Mouse (Mus musculus) thymus, postnatal 0 days (tissue): ENCODE measurements at regions not wholly inside any gene's neighbourhood (a gene's known extent, or its start where the extent isn't known, plus 50 kb on each side); places are given as distances from the start of the nearest gene placed in this dataset.
"Not testable (repeated sequence)": the region's sequence is repeated elsewhere in the genome, so short reads cannot be mapped to it uniquely, and the experiment has no call there.

Experiments
- DNase-seq: peaks from one replicate; pipeline ENCODE4 v3.0.0-alpha.2; 2015; ENCODE audit warnings: low spot score

DNA sequence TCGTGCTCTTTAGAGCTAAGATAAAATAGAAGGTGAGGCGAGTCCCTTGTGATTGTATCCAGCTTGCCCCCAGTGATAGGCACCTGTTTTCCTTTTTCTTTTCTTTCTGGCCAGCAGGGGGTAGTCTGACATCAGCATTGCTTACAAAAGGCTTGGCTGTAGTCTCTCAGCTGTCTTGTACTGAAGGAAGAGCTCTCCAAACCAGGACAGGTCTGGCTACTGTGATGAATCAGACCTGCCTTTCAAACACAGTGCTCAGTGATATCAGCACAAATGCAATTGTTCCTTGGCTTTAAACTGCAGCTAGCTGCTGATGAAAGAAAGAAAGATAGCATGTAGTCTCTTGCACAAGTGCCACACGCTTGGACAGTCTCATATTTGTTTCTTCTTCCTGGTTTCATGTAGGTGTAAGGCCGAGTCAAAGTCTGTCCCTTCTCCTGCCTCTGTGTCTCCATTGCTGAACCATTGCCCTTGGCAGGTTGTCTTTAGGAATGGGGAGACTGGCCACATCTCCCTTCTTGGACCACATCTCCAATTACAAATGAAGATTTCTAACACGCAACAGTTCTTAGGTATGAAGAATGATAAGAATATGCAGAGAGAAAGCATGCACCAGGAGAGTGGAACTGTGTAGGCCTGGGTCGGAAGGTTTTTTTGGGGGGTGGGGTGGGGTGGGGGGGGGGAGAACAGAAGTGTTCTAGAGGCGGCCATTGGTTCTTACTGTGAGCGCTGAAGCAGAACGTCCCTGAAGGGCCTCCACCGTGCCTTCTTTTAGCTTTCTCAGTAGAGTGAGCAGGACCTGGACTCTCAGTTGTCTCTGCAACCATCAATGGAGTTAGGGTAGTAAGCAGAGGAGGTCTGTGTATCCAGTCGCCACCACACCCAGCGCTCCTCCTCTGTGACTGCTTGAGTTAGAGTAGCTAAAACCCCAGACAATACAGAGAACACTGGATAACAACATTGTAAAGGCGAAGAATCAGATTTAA lies 200.9 kb downstream of the Faxc start:
- peak; percentile 2 for DNase-seq

DNA sequence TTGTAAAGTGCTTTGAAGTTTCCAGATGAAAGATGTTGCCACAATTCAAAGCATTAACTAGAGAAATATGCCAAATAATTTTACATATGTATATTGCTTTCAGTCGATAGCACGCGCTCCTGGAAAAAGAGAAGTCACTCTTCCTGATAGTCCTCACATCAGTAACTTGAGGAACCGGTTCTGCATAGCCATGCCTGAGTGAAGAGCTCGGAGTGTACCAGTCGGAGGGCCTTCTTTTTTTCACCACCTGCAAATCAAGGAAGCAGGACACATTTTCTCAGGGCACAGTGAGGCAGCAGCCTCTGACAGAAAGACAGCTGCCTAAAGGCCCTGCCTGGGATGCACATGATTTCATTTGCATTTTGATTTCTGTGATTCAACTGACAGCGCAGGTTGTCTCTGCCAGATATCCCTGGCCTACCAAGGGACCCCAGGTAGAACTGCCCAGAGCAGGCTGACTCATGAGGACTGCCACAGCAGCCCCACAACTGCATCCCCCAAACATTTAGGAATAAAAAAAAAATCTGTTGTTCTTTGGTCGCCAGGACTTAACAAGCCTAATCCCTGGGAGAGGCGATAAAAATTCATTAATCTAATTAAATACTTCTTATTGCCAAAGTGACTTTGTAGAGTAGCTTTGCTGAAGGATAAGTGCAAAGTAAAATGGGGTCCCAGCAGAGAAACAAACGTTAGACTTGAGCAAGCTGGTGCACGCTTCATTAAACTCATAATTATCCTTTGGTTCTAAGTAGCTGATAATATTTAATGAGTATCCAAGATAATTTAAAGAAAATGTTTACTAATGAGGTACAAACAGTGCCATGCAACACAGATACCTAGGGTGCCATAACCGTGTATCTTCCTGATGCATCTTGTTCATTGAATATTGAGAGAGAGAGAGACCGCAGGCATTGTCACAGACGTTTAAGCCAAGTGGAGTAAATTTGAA lies 202.7 kb downstream of the Faxc start:
- no peak for DNase-seq

GRCm38 (mm10) chr4:22140122-22140521 lies 209.0 kb downstream of the Faxc start:
- DNase-seq: no peak

DNA sequence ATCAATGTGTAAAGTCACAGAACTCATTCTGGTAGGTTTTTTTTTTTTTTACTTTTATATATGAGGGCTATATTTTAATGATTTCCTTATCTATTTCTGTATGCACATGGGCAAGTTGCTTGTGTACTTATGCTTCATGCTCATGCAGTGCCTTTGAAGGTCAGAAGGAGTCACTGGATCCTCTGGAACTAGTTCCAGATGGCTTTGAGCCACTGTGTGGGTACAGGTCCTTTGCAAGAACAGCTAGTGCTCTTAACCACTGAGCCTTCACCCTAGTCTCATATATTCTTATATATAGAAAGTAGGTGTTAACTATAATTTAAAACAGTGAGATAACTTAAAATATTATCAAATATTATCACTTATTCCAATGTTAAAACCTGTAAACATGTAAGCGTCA lies 212.4 kb downstream of the Faxc start:
- no peak for DNase-seq

- not testable (repeated sequence) for DNase-seq
Observed at GRCm38 (mm10) chr4:22144834-22145233, 212.5 kb upstream of the Fbxl4 start.

DNA sequence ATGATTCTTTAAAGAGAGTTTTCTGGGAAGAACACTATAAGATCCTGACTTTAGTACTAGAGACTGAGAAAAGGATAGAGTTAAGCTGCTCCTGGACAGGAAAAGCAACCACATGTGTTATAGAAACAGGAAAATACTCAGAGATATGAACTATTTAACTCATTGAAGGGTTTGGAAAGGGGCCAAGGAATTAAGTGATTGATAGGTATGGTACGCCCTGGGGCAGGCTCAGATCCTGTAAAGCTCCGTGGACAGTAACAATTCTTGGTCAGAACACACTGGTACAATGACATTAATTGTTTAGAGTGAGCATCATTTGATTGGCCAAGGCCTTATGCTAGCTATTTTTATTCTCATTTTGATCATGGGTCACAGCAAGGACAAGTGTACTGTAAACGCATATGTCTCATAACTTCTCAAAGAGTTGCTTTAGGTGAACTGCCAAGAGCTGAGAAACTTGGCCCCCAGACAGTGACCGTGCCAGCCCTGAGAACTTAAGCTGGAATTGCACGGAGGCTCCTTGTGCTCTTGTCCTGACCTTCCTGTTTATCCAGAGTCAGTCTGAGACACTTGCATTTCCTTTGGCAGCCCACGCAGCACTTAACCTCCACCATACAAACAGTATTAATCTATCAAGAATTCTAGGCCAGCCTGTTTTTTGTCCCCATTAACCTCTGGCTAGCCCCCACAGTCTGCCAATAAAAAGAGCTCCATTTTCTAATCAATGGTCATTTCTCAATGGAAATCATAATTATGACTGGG lies 210.5 kb upstream of the Fbxl4 start:
- no peak for DNase-seq

- DNase-seq: no peak
Observed at GRCm38 (mm10) chr4:22151899-22152493, 205.3 kb upstream of the Fbxl4 start.

GRCm38 (mm10) chr4:22152971-22153544 lies 204.3 kb upstream of the Fbxl4 start:
- no peak for DNase-seq

DNA sequence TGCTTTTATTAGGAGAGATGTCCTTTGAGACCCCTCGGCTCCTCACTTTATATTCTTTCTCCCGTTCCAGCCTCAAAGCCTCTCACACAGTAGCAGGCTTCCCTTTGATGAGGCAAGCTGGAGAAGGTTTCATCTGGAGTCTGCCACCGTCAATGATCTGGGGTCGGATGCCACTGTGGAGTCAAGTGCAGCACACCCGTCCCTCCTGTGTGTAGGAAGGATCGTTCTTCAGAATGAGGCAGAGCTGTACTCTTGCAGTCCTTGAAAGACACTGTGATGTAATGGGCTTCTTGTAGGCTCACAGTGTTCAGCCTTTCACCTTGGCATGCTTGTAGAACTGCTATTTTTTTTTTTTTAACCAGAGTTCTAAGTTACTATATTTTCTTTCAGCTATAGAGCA lies 203.7 kb upstream of the Fbxl4 start:
- DNase-seq: no peak

- DNase-seq: no peak
Observed at GRCm38 (mm10) chr4:22186422-22186821, 170.9 kb upstream of the Fbxl4 start.

- no peak for DNase-seq
Observed at GRCm38 (mm10) chr4:22188141-22189006, 169.0 kb upstream of the Fbxl4 start.

GRCm38 (mm10) chr4:22196501-22196900 lies 160.8 kb upstream of the Fbxl4 start:
- DNase-seq: no peak

- no peak for DNase-seq
Observed at GRCm38 (mm10) chr4:22208531-22208930, 148.8 kb upstream of the Fbxl4 start.

DNA sequence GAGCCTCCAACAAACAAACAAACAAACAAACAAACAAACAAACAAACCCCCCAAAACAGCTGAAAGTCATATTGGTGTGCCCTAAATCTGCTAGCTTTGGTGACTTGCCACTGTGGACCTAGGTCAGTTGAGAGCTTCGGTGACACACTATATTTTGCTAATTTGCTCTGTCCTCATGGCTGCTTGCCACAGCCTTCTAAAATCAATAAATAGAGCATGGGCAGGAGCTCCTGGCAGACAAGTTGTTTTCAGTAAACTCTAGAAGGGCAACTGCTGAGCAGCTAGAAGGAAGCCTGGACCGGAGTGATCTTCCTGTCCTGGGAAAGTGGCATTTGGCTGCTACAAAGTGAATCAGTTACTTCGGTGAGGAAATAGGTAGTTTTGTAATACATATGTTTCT lies 119.7 kb upstream of the Fbxl4 start:
- no peak for DNase-seq

- not testable (repeated sequence) for DNase-seq
Observed at GRCm38 (mm10) chr4:22250276-22250675, 107.1 kb upstream of the Fbxl4 start.

- no peak for DNase-seq
Observed at GRCm38 (mm10) chr4:22263903-22264302, 93.4 kb upstream of the Fbxl4 start.

DNA sequence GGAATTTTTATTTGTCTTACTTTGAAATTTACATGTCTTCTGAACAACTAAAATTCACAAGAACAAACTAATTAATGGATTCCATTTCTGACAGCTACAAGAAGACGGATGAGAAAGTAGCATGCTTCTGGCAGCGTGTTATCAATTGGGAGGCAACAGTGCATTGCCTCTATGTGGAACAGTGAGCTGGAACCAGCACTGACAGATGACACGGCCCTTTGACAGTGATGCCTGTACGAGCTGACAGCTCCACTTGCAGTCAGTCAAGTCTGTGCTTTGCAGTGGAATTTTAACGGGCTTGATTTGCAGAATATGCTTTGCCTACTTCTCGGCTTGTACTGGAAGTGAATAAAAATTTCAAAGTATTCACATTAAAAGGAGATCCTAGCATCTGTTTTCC lies 88.3 kb upstream of the Fbxl4 start:
- DNase-seq: no peak

DNA sequence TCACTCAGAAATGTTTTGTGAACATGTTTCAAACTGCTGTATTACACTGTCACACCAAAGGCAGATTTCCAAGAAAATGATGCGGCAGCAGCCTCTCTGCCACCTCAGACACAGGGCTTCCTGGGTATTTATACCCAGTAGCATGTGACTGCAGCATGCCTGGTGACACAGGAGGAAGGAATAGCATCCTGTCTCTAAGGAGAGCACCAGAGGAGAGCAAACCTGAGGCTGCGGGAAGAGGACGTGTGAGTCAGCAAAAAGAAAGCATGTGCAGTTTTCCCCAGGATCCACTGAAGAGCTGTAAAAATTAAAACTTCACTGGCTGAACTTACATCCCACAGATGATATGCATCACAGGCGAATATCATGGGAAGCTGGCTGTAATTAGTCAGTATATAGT lies 83.2 kb upstream of the Fbxl4 start:
- DNase-seq: no peak

GRCm38 (mm10) chr4:22282536-22283323 lies 74.6 kb upstream of the Fbxl4 start:
- no peak for DNase-seq
